Mouse (Mus musculus) midbrain, embryonic 13.5 days (tissue): Measurements from ENCODE around the gene Med4. TPM values are rescaled to one million over a fixed set of nuclear protein-coding genes. Genes with fewer than 3 reads are reported as not detected.

Experiments
- ATAC-seq: fragments of 200-750 bp; cut with Nextera tagmentation; 2 replicates; pipeline ENCODE4 v1.8.0; 2017; ENCODE audit warnings: mild to moderate bottlenecking, moderate TSS enrichment, moderate library complexity
- H3K27ac ChIP-seq: fragments of 300-500 bp; sonication (generic); 2 replicates; pipeline ENCODE4 v1.5.1; 2015; ENCODE audit warnings: inconsistent platforms, mild to moderate bottlenecking, moderate library complexity
- H3K27me3 ChIP-seq: fragments of 300-500 bp; sonication (generic); 2 replicates; pipeline ENCODE4 v1.6.1; 2015; ENCODE audit warnings: mild to moderate bottlenecking, inconsistent platforms
- H3K36me3 ChIP-seq: fragments of 300-500 bp; sonication (generic); 2 replicates; pipeline ENCODE4 v1.6.1; 2015; ENCODE audit warnings: mild to moderate bottlenecking, inconsistent platforms
- H3K4me1 ChIP-seq: fragments of 300-500 bp; sonication (generic); replicated peaks from 2 replicates; pipeline ENCODE4 v1.6.1; 2015; ENCODE audit warnings: inconsistent platforms
- H3K4me2 ChIP-seq: fragments of 300-500 bp; sonication (generic); replicated peaks from 2 replicates; pipeline ENCODE4 v1.6.1; 2015; ENCODE audit warnings: moderate library complexity, mild to moderate bottlenecking, inconsistent platforms
- H3K4me3 ChIP-seq: fragments of 300-500 bp; sonication (generic); replicated peaks from 2 replicates; pipeline ENCODE4 v1.5.1; 2015; ENCODE audit warnings: mild to moderate bottlenecking, inconsistent platforms
- H3K9ac ChIP-seq: fragments of 300-500 bp; sonication (generic); replicated peaks from 2 replicates; pipeline ENCODE4 v1.6.1; 2015; ENCODE audit warnings: mild to moderate bottlenecking, inconsistent platforms
- H3K9me3 ChIP-seq: fragments of 300-500 bp; sonication (generic); 2 replicates; pipeline ENCODE4 v1.6.1; 2016; ENCODE audit warnings: mild to moderate bottlenecking, inconsistent platforms
- WGBS: fragments of 180-500 bp; shearing (Covaris S2); methylation state at CpG from one replicate; pipeline ENCODE4 v1.1.7; 2015; 5-methylcytosine and 5-hydroxymethylcytosine counted together
- polyA plus RNA-seq: library from polyadenylated mRNA; unstranded; fragments of >200 nt; fragmentation: Nextera tagmentation; extraction: Ambion mirVana; gene quantifications from 2 replicates; pipeline ENCODE4 v1.2.1, GENCODE M21; 2015

Med4 gene
- polyA plus RNA-seq, 1 experiment from 2014 or later, result 96.7 TPM

DNA sequence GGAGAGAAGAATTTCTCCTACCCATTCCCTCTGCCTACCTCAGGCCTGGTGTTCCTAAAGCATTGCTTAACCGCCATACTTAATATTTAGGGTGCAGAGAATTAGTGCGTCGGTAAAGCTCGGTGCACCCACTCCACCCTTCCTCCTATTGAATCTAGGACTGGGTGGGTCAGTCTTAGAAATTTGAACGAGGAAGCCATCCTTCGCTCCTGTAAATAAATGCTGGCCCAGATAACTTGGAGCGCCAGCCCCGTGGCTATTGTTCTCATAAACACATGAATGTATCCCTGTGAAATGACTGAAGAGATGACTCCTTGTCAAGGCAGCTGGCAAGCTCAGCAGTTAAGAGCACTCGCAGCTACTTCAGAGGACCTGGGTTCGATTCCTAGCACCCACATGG is 32.7 kb upstream of the Med4 start:
- no peak overlapping the region for H3K4me2 ChIP-seq
- peaks cover 21% of the 10 kb centered on the region; the same call in 1 of the 2 replicates for H3K4me1 ChIP-seq
- H3K9ac ChIP-seq, result no peak overlapping the region
- WGBS, result 92% methylated on average over 10 of the region's 10 CpGs
- no peak overlapping the region for H3K27ac ChIP-seq
- no peak for ATAC-seq
- no peaks in the 10 kb centered on the region for H3K27me3 ChIP-seq
- H3K4me3 ChIP-seq, result no peak overlapping the region
- H3K36me3 ChIP-seq, result no peaks in the 10 kb centered on the region
- no peaks in the 10 kb centered on the region for H3K9me3 ChIP-seq

DNA sequence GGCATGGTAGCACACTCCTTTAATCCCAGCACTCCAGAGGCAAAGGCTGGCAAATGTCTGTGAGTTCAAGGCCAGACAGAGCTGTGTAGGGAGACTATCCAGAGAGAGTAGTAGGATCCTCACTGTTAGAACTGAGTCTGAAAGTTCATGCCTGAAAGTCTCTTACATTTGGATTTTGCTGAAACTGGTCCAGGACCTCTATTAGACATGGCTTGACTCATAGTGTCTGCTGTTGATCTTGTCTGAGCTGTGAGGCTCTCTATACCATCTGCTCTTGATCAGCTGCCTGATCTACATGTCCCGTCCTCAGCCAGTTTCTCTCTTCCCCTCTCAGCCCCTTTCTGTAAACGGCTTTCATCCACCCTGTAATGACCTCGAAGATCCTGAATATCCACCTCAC is 31.5 kb upstream of the Med4 start:
- no peak overlapping the region for H3K4me3 ChIP-seq
- no peaks in the 10 kb centered on the region for H3K27me3 ChIP-seq
- no peak overlapping the region for H3K9ac ChIP-seq
- 89% methylated on average over 3 of the region's 3 CpGs for WGBS
- H3K27ac ChIP-seq, result no peak overlapping the region
- H3K36me3 ChIP-seq, result no peaks in the 10 kb centered on the region
- H3K9me3 ChIP-seq, result no peaks in the 10 kb centered on the region
- ATAC-seq, result no peak
- H3K4me1 ChIP-seq, result peaks cover 12% of the 10 kb centered on the region; the same call in 1 of the 2 replicates
- no peak overlapping the region for H3K4me2 ChIP-seq

GRCm38 (mm10) chr14:73479771-73480170 is 30.1 kb upstream of the Med4 start:
- Histone ChIP-seq H3K9me3 (no peaks in the 10 kb centered on the region), H3K4me2 (no peak overlapping the region), H3K27ac (no peak overlapping the region), H3K4me1 (0 out of 2 replicates have a peak, but pooled peaks cover 6% of the 10 kb centered on the region), H3K27me3 (no peaks in the 10 kb centered on the region), H3K4me3 (no peak overlapping the region), H3K36me3 (no peaks in the 10 kb centered on the region), H3K9ac (no peak overlapping the region)
- WGBS, result 0% methylated on average over 1 of the region's 1 CpGs
- no peak for ATAC-seq

GRCm38 (mm10) chr14:73483516-73484229 is 26.2 kb upstream of the Med4 start:
- H3K4me2 ChIP-seq, result no peak overlapping the region
- H3K9me3 ChIP-seq, result no peaks in the 10 kb centered on the region
- WGBS, result 80% methylated on average over 5 of the region's 5 CpGs
- H3K9ac ChIP-seq, result no peak overlapping the region
- H3K36me3 ChIP-seq, result no peaks in the 10 kb centered on the region
- H3K27me3 ChIP-seq, result no peaks in the 10 kb centered on the region
- 0 out of 2 replicates have a peak, but pooled peaks cover 3% of the 10 kb centered on the region for H3K4me1 ChIP-seq
- ATAC-seq, result no peak
- H3K27ac ChIP-seq, result no peak overlapping the region
- H3K4me3 ChIP-seq, result no peak overlapping the region

DNA sequence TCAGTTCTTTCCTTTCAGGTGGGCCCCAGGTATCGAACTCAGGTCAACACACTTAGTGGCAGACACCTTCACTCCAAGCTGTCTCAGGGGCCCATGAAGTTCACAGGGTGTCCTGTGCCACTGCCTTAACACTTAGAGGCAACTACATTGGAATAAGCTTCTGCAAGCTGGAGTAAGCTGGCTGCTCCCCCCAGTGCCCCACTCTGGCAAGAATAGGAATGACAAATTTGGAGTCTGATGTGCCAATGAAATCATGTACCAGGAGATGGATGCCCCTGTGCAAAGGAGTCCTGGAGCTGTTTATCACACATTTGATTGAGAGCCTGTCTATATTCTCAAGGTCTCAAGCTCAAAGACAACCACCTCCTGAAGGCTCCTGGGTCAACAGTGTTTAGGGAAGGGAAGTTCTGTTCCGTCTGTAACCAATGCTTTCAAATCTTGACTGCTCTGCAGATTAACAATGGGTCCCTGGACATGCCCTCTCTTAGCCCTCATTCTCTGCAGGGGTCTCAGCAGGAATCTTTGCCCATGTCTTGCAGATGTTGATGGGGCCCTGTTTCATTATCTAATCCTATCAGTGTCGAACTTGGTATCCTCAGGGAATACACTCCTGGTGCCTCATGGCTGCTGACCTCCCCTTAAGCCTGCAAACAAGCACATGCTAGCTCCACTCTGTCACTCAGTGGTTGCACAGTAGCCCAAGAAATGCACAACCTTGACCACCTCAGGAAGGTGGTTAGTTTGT is 25.3 kb upstream of the Med4 start:
- no peak overlapping the region for H3K4me3 ChIP-seq
- no peak for ATAC-seq
- H3K9me3 ChIP-seq, result no peaks in the 10 kb centered on the region
- no peak overlapping the region for H3K27ac ChIP-seq
- 49% methylated on average over 3 of the region's 3 CpGs for WGBS
- no peaks in the 10 kb centered on the region for H3K36me3 ChIP-seq
- H3K9ac ChIP-seq, result no peak overlapping the region
- H3K27me3 ChIP-seq, result no peaks in the 10 kb centered on the region
- H3K4me1 ChIP-seq, result 0 out of 2 replicates have a peak, but pooled peaks cover 2% of the 10 kb centered on the region
- no peak overlapping the region for H3K4me2 ChIP-seq

- Histone ChIP-seq H3K9me3 (0 out of 2 replicates have a peak, but pooled peaks cover 4% of the 10 kb centered on the region), H3K4me1 (no peaks in the 10 kb centered on the region), H3K36me3 (no peaks in the 10 kb centered on the region), H3K27me3 (no peaks in the 10 kb centered on the region), H3K4me2 (no peak overlapping the region), H3K9ac (no peak overlapping the region), H3K4me3 (no peak overlapping the region), H3K27ac (no peak overlapping the region)
- no peak for ATAC-seq
- 81% methylated on average over 5 of the region's 5 CpGs for WGBS
These were observed 23.2 kb upstream of the Med4 start for GRCm38 (mm10) chr14:73486641-73487040.

DNA sequence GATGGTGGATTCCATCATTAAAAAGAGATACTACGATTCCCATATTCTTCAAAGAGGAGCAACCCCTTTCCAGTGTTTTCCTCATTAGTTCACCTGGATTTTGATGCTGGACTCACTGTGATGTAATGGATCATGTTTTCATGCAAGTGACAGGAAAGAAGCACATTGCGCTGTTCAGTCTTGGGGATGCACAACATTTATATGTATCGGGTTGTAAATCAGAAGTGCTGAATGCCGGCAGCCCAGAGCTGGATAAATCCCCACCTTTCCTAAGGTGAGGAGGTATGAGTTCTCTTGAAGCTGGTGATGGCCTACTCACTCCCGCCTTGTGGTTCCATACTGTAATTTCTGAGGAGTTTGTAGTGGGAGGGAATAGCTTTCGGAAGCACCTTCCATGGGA is 16.5 kb upstream of the Med4 start:
- Histone ChIP-seq H3K4me2 (no peak overlapping the region), H3K9ac (no peak overlapping the region), H3K27ac (no peak overlapping the region), H3K4me1 (no peaks in the 10 kb centered on the region), H3K4me3 (no peak overlapping the region), H3K9me3 (0 out of 2 replicates have a peak, but pooled peaks cover 4% of the 10 kb centered on the region), H3K27me3 (no peaks in the 10 kb centered on the region), H3K36me3 (no peaks in the 10 kb centered on the region)
- 95% methylated on average over 6 of the region's 6 CpGs for WGBS
- ATAC-seq, result no peak

GRCm38 (mm10) chr14:73494122-73494521 is 15.7 kb upstream of the Med4 start:
- 78% methylated on average over 6 of the region's 6 CpGs for WGBS
- Histone ChIP-seq H3K9me3 (0 out of 2 replicates have a peak, but pooled peaks cover 4% of the 10 kb centered on the region), H3K27ac (no peak overlapping the region), H3K36me3 (no peaks in the 10 kb centered on the region), H3K27me3 (no peaks in the 10 kb centered on the region), H3K4me1 (no peaks in the 10 kb centered on the region), H3K4me2 (no peak overlapping the region), H3K9ac (no peak overlapping the region), H3K4me3 (no peak overlapping the region)
- no peak for ATAC-seq

DNA sequence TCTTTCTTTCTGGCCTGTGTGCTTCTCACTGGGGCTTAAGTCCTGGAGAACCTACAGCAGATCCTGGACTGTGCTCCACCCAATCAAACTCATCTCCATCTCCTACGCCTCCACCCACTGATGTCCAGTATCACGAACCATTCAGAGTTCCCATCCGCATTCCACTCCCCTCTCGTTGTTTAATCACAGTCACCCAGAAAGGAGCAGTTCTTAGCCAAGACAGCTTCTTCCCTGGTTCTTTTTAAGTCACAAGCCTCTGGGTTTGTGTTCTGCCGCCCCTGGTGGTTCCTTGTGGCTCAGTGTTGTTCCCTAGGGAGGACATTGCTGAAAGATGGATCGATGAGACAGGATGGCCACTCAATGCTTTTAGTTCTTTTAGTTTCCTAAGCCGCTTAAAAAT is 14.1 kb upstream of the Med4 start:
- H3K9ac ChIP-seq, result no peak overlapping the region
- H3K4me1 ChIP-seq, result no peaks in the 10 kb centered on the region
- 0 out of 2 replicates have a peak, but pooled peaks cover 4% of the 10 kb centered on the region for H3K9me3 ChIP-seq
- no peak for ATAC-seq
- H3K36me3 ChIP-seq, result no peaks in the 10 kb centered on the region
- 78% methylated on average over 7 of the region's 7 CpGs for WGBS
- H3K27me3 ChIP-seq, result no peaks in the 10 kb centered on the region
- no peak overlapping the region for H3K4me2 ChIP-seq
- H3K4me3 ChIP-seq, result no peak overlapping the region
- H3K27ac ChIP-seq, result no peak overlapping the region

GRCm38 (mm10) chr14:73501283-73501682 is 8.5 kb upstream of the Med4 start:
- 92% methylated on average over 9 of the region's 9 CpGs for WGBS
- Histone ChIP-seq H3K9ac (no peak overlapping the region), H3K4me2 (no peak overlapping the region), H3K4me1 (peaks cover 13% of the 10 kb centered on the region), H3K27ac (no peak overlapping the region), H3K27me3 (0 out of 2 replicates have a peak, but pooled peaks cover 3% of the 10 kb centered on the region), H3K9me3 (no peaks in the 10 kb centered on the region), H3K4me3 (no peak overlapping the region), H3K36me3 (no peaks in the 10 kb centered on the region)
- no peak for ATAC-seq

- no peaks in the 10 kb centered on the region for H3K36me3 ChIP-seq
- 76% methylated on average over 6 of the region's 6 CpGs for WGBS
- no peak for ATAC-seq
- no peaks in the 10 kb centered on the region for H3K9me3 ChIP-seq
- no peak overlapping the region for H3K4me2 ChIP-seq
- H3K4me3 ChIP-seq, result no peak overlapping the region
- peaks cover 13% of the 10 kb centered on the region for H3K4me1 ChIP-seq
- H3K9ac ChIP-seq, result no peak overlapping the region
- peak overlapping the region; percentile 49; the same call in 1 of the 2 replicates for H3K27ac ChIP-seq
- 0 out of 2 replicates have a peak, but pooled peaks cover 3% of the 10 kb centered on the region for H3K27me3 ChIP-seq
These were observed 8.1 kb upstream of the Med4 start for GRCm38 (mm10) chr14:73501721-73502120.

GRCm38 (mm10) chr14:73502591-73503184 is 7.1 kb upstream of the Med4 start:
- peak; percentile 86 for ATAC-seq
- Histone ChIP-seq H3K27ac (peak overlapping the region; percentile 72), H3K4me1 (peaks cover 13% of the 10 kb centered on the region), H3K9me3 (no peaks in the 10 kb centered on the region), H3K4me3 (no peak overlapping the region), H3K27me3 (0 out of 2 replicates have a peak, but pooled peaks cover 3% of the 10 kb centered on the region), H3K4me2 (no peak overlapping the region), H3K36me3 (no peaks in the 10 kb centered on the region), H3K9ac (no peak overlapping the region)
- WGBS, result 48% methylated on average over 7 of the region's 7 CpGs
